Mouse (Mus musculus) hindbrain, embryonic 15.5 days (tissue): ENCODE results near the gene Ldah. TPM values are rescaled to one million over a fixed set of nuclear protein-coding genes. Genes with fewer than 3 reads are reported as not detected.

Experiments
- ATAC-seq: fragments of 200-750 bp; cut with Nextera tagmentation; 2 replicates; pipeline ENCODE4 v1.8.0; 2017; ENCODE audit warnings: low read depth, moderate number of reproducible peaks, moderate TSS enrichment; ENCODE audit not compliant: low FRiP score
- H3K27ac ChIP-seq: fragments of 300-500 bp; sonication (generic); replicated peaks from 2 replicates; pipeline ENCODE4 v1.5.1; 2015; ENCODE audit warnings: mild to moderate bottlenecking, inconsistent platforms
- H3K27me3 ChIP-seq: fragments of 300-500 bp; sonication (generic); 2 replicates; pipeline ENCODE4 v1.6.1; 2015; ENCODE audit warnings: control low read depth, inconsistent platforms
- H3K36me3 ChIP-seq: fragments of 300-500 bp; sonication (generic); 2 replicates; pipeline ENCODE4 v1.6.1; 2015; ENCODE audit warnings: control low read depth, inconsistent platforms
- H3K4me1 ChIP-seq: fragments of 300-500 bp; sonication (generic); replicated peaks from 2 replicates; pipeline ENCODE4 v1.6.1; 2015; ENCODE audit warnings: control low read depth, inconsistent platforms
- H3K4me2 ChIP-seq: fragments of 300-500 bp; sonication (generic); 2 replicates; pipeline ENCODE4 v1.6.1; 2015; ENCODE audit warnings: moderate library complexity, mild to moderate bottlenecking, inconsistent platforms
- H3K4me3 ChIP-seq: fragments of 300-500 bp; sonication (generic); 2 replicates; pipeline ENCODE4 v1.5.1; 2015; ENCODE audit warnings: mild to moderate bottlenecking, inconsistent platforms
- H3K9ac ChIP-seq: fragments of 300-500 bp; sonication (generic); 2 replicates; pipeline ENCODE4 v1.6.1; 2015; ENCODE audit warnings: inconsistent platforms
- H3K9me3 ChIP-seq: fragments of 300-500 bp; sonication (generic); 2 replicates; pipeline ENCODE4 v1.6.1; 2016; ENCODE audit warnings: control low read depth, inconsistent platforms
- WGBS: fragments of 180-500 bp; shearing (Covaris S2); methylation state at CpG from one replicate; pipeline ENCODE4 v1.1.7; 2015; 5-methylcytosine and 5-hydroxymethylcytosine counted together
- polyA plus RNA-seq: library from polyadenylated mRNA; unstranded; fragments of >200 nt; fragmentation: Nextera tagmentation; extraction: Ambion mirVana; gene quantifications from 2 replicates; pipeline ENCODE4 v1.2.1, GENCODE M21; 2015

The Ldah gene
- polyA plus RNA-seq, 1 experiment from 2014 or later = 67.0 TPM

- ATAC-seq = no peak
Measured at GRCm38 (mm10) chr12:8321506-8321905, 113.6 kb downstream of the Ldah start.

GRCm38 (mm10) chr12:8324086-8324485 is 116.2 kb downstream of the Ldah start:
- Histone ChIP-seq H3K27ac (no peak overlapping the region), H3K9ac (no peak overlapping the region), H3K36me3 (peaks cover 14% of the 10 kb centered on the region), H3K27me3 (no peaks in the 10 kb centered on the region), H3K4me2 (no peak overlapping the region), H3K9me3 (no peaks in the 10 kb centered on the region), H3K4me1 (peaks cover 14% of the 10 kb centered on the region), H3K4me3 (no peak overlapping the region)
- WGBS = 84% methylated on average over 10 of the region's 10 CpGs
- no peak for ATAC-seq

More at GRCm38 (mm10) chr12:8321506-8321905, 113.6 kb downstream of the Ldah start:
- Histone ChIP-seq H3K9ac (no peak overlapping the region), H3K36me3 (peaks cover 25% of the 10 kb centered on the region), H3K4me1 (no peaks in the 10 kb centered on the region), H3K27ac (no peak overlapping the region), H3K4me3 (no peak overlapping the region), H3K27me3 (no peaks in the 10 kb centered on the region), H3K4me2 (no peak overlapping the region), H3K9me3 (no peaks in the 10 kb centered on the region)
- WGBS = 73% methylated on average over 10 of the region's 10 CpGs

- no peak for ATAC-seq
- no peak overlapping the region for H3K9ac ChIP-seq
- 89% methylated on average over 13 of the region's 13 CpGs for WGBS
- peaks cover 20% of the 10 kb centered on the region for H3K36me3 ChIP-seq
- no peaks in the 10 kb centered on the region for H3K27me3 ChIP-seq
- no peak overlapping the region for H3K27ac ChIP-seq
- peaks cover 14% of the 10 kb centered on the region for H3K4me1 ChIP-seq
- no peak overlapping the region for H3K4me3 ChIP-seq
- no peak overlapping the region for H3K4me2 ChIP-seq
- H3K9me3 ChIP-seq = no peaks in the 10 kb centered on the region
Measured at GRCm38 (mm10) chr12:8325245-8325942, 117.5 kb downstream of the Ldah start.

- H3K9me3 ChIP-seq = no peaks in the 10 kb centered on the region
- no peaks in the 10 kb centered on the region for H3K27me3 ChIP-seq
- WGBS = 80% methylated on average over 17 of the region's 17 CpGs
- H3K4me2 ChIP-seq = no peak overlapping the region
- ATAC-seq = no peak
- no peak overlapping the region for H3K4me3 ChIP-seq
- no peak overlapping the region for H3K27ac ChIP-seq
- no peak overlapping the region for H3K9ac ChIP-seq
- H3K4me1 ChIP-seq = peaks cover 14% of the 10 kb centered on the region
- H3K36me3 ChIP-seq = peaks cover 20% of the 10 kb centered on the region
Measured at GRCm38 (mm10) chr12:8325943-8326522, 118.1 kb downstream of the Ldah start.

- H3K27me3 ChIP-seq = no peaks in the 10 kb centered on the region
- 15% methylated on average over 17 of the region's 17 CpGs for WGBS
Measured at GRCm38 (mm10) chr12:8326825-8327674, 119.1 kb downstream of the Ldah start.

GRCm38 (mm10) chr12:8327675-8328053 is 119.8 kb downstream of the Ldah start:
- H3K27ac ChIP-seq = peak overlapping the region; percentile 78
- H3K9ac ChIP-seq = peak overlapping the region; percentile 38
- peaks cover 27% of the 10 kb centered on the region for H3K4me1 ChIP-seq
- no peak overlapping the region for H3K4me2 ChIP-seq
- 58% methylated on average over 1 of the region's 1 CpGs for WGBS
- ATAC-seq = no peak
- peaks cover 15% of the 10 kb centered on the region for H3K36me3 ChIP-seq
- no peaks in the 10 kb centered on the region for H3K9me3 ChIP-seq
- no peak overlapping the region for H3K4me3 ChIP-seq
- H3K27me3 ChIP-seq = no peaks in the 10 kb centered on the region

More at GRCm38 (mm10) chr12:8326825-8327674, 119.1 kb downstream of the Ldah start:
- Histone ChIP-seq H3K9me3 (no peaks in the 10 kb centered on the region), H3K4me3 (no peak overlapping the region), H3K9ac (peak overlapping the region; percentile 38), H3K4me1 (peaks cover 23% of the 10 kb centered on the region), H3K36me3 (peaks cover 20% of the 10 kb centered on the region), H3K27ac (peak overlapping the region; percentile 78), H3K4me2 (0 out of 2 replicates have a peak overlapping the region, but pooled peaks have one; percentile 19)
- ATAC-seq = peak; percentile 92

GRCm38 (mm10) chr12:8329236-8329635 is 121.3 kb downstream of the Ldah start:
- 90% methylated on average over 7 of the region's 7 CpGs for WGBS
- Histone ChIP-seq H3K27ac (no peak overlapping the region), H3K4me2 (no peak overlapping the region), H3K4me3 (no peak overlapping the region), H3K9me3 (no peaks in the 10 kb centered on the region), H3K36me3 (peaks cover 10% of the 10 kb centered on the region), H3K27me3 (no peaks in the 10 kb centered on the region), H3K9ac (no peak overlapping the region), H3K4me1 (peaks cover 27% of the 10 kb centered on the region)
- ATAC-seq = no peak

GRCm38 (mm10) chr12:8331489-8332173 is 123.7 kb downstream of the Ldah start:
- peaks cover 27% of the 10 kb centered on the region for H3K4me1 ChIP-seq
- H3K4me2 ChIP-seq = no peak overlapping the region
- H3K27me3 ChIP-seq = no peaks in the 10 kb centered on the region
- peaks cover 8% of the 10 kb centered on the region for H3K36me3 ChIP-seq
- WGBS = 43% methylated on average over 14 of the region's 14 CpGs
- peak; percentile 52 for ATAC-seq
- H3K9me3 ChIP-seq = no peaks in the 10 kb centered on the region
- no peak overlapping the region for H3K4me3 ChIP-seq
- no peak overlapping the region for H3K9ac ChIP-seq
- H3K27ac ChIP-seq = 0 out of 2 replicates have a peak overlapping the region, but pooled peaks have one; percentile 4

GRCm38 (mm10) chr12:8332174-8332542 is 124.3 kb downstream of the Ldah start:
- Histone ChIP-seq H3K9me3 (no peaks in the 10 kb centered on the region), H3K4me3 (no peak overlapping the region), H3K9ac (no peak overlapping the region), H3K36me3 (peaks cover 12% of the 10 kb centered on the region), H3K4me1 (peaks cover 24% of the 10 kb centered on the region), H3K4me2 (peak overlapping the region; percentile 16; the same call in 1 of the 2 replicates), H3K27ac (0 out of 2 replicates have a peak overlapping the region, but pooled peaks have one; percentile 30), H3K27me3 (no peaks in the 10 kb centered on the region)
- ATAC-seq = 0 out of 2 replicates have a peak, but pooled peaks have one; percentile 1
- WGBS = 50% methylated on average over 5 of the region's 5 CpGs

- 89% methylated on average over 8 of the region's 8 CpGs for WGBS
- Histone ChIP-seq H3K27ac (no peak overlapping the region), H3K4me3 (no peak overlapping the region), H3K9ac (no peak overlapping the region), H3K4me2 (no peak overlapping the region), H3K9me3 (no peaks in the 10 kb centered on the region), H3K4me1 (peaks cover 24% of the 10 kb centered on the region), H3K36me3 (peaks cover 18% of the 10 kb centered on the region), H3K27me3 (no peaks in the 10 kb centered on the region)
- no peak for ATAC-seq
Measured at GRCm38 (mm10) chr12:8333617-8334016, 125.7 kb downstream of the Ldah start.

GRCm38 (mm10) chr12:8334261-8334660 is 126.4 kb downstream of the Ldah start:
- Histone ChIP-seq H3K9me3 (no peaks in the 10 kb centered on the region), H3K4me1 (peaks cover 26% of the 10 kb centered on the region), H3K36me3 (peaks cover 17% of the 10 kb centered on the region), H3K9ac (no peak overlapping the region), H3K4me2 (no peak overlapping the region), H3K27me3 (no peaks in the 10 kb centered on the region), H3K4me3 (no peak overlapping the region), H3K27ac (no peak overlapping the region)
- 90% methylated on average over 4 of the region's 4 CpGs for WGBS
- ATAC-seq = no peak
